Mouse (Mus musculus): ENCODE data around the gene Car4.

The Car4 gene

GRCm38 (mm10) chr11:85013121-85013520 lies 55.5 kb downstream of the Car4 start:
- DNase-seq (ENCODE audit: low spot score): no peak
